Mouse (Mus musculus) activated CD4-positive, CD25-positive, alpha-beta regulatory T cell, adult 4 months (primary cell): ENCODE measurements around the gene Vmn1r175. TPM values are rescaled to one million over a fixed set of nuclear protein-coding genes. Genes with fewer than 3 reads are reported as not detected.
"Not testable (repeated sequence)": the region's sequence is repeated elsewhere in the genome, so short reads cannot be mapped to it uniquely, and the experiment has no call there.

Experiments
- ATAC-seq: one replicate; pipeline ENCODE4 v1.8.0; 2017
- polyA plus RNA-seq, 2 experiments: library from polyadenylated mRNA; unstranded; fragments of 100-300 nt; shearing (Covaris generic); gene quantifications; one replicate each; pipeline ENCODE4 v1.2.1; 2017

The Vmn1r175 gene
- polyA plus RNA-seq = not detected

- ATAC-seq = not testable (repeated sequence)
Observed at GRCm38 (mm10) chr7:23810543-23810942, at the start of gene Vmn1r175. Vmn1r175 (minus strand) TSS chr7:23810643.

GRCm38 (mm10) chr7:23837272-23837671 is 26.8 kb upstream of the Vmn1r175 start, which contains the start of gene Vmn1r176:
Vmn1r176 (minus strand) TSS chr7:23837372.
- not testable (repeated sequence) for ATAC-seq

- no peak for ATAC-seq
Observed at GRCm38 (mm10) chr7:23784526-23784925, 25.9 kb downstream of the Vmn1r175 start.

Other genes with a start within 250 kb of the Vmn1r175 start
- gene Vmn1r169, start 235.1 kb downstream of the Vmn1r175 start, polyA plus RNA-seq = not detected
- not detected for gene Vmn1r170, start 204.5 kb downstream of the Vmn1r175 start, polyA plus RNA-seq
- gene Vmn1r171, start 179.9 kb downstream of the Vmn1r175 start, polyA plus RNA-seq = not detected
- gene Vmn1r172, start 152.3 kb downstream of the Vmn1r175 start, polyA plus RNA-seq = not detected
- gene Vmn1r173, start 109.9 kb downstream of the Vmn1r175 start, polyA plus RNA-seq = not detected
- gene Vmn1r174, start 58.4 kb downstream of the Vmn1r175 start, polyA plus RNA-seq = not detected
- not detected for gene Vmn1r176, start 26.7 kb upstream of the Vmn1r175 start, polyA plus RNA-seq
- not detected for gene Vmn1r177, start 55.8 kb upstream of the Vmn1r175 start, polyA plus RNA-seq
- gene Vmn1r178, start 81.4 kb upstream of the Vmn1r175 start, polyA plus RNA-seq = not detected
- under 1 TPM in 1 of 2 experiments, not detected in 1; 0.11 TPM for gene Vmn1r179, start 116.3 kb upstream of the Vmn1r175 start, polyA plus RNA-seq
- gene Vmn1r180, start 140.0 kb upstream of the Vmn1r175 start, polyA plus RNA-seq = not detected
- gene Vmn1r181, start 164.0 kb upstream of the Vmn1r175 start, polyA plus RNA-seq = not detected
- gene V1rd19, start 191.0 kb upstream of the Vmn1r175 start, polyA plus RNA-seq = under 1 TPM in 1 of 2 experiments, not detected in 1; 0.20 TPM
- gene Vmn1r183, start 242.6 kb upstream of the Vmn1r175 start, polyA plus RNA-seq = under 1 TPM in 1 of 2 experiments, not detected in 1; 0.26 TPM